Mouse (Mus musculus): ENCODE data around the gene Ipo8.

- TF ChIP-seq CTCF (conservative IDR thresholded peaks at IDR 0.05; ENCODE audit: low read length) (no peak), POU5F1 (IDR thresholded peaks at IDR 0.05; ENCODE audit: borderline replicate concordance, low read length) (no peak), NANOG (IDR thresholded peaks at IDR 0.05; ENCODE audit: borderline replicate concordance, low read length) (peak; percentile 39; the same call in 1 of the 2 replicates)
Measured at GRCm38 (mm10) chr6:148756535-148756934, 74.7 kb downstream of the Ipo8 start.

All from E14TG2a.4 (cell line).